ENCODE assay signal across 9 mouse cellular contexts in genomic region chr9:75312008-75312407, GRCm38 (mm10). TPM values are rescaled to one million over a fixed set of nuclear protein-coding genes. Genes with fewer than 3 reads are reported as not detected.
DNase-seq lines count a peak whose midpoint lies in the region; ATAC-seq and TF ChIP-seq lines count a peak whose summit lies in the region.
"Had no signal": no experiment of that assay in that cellular context is flagged by ENCODE, and none has a peak within 500 bp of the region (broad histone marks: within the 10 kb centered on the region; RNA-seq: fewer than 3 reads in every experiment).

No protein-coding gene starts in this region.

- H3K4me3 ChIP-seq in midbrain, embryonic 10.5 days: no peak overlapping the region
- no peak overlapping the region for H3K4me3 ChIP-seq in midbrain, embryonic 13.5 days (replicated peaks)
- no peak overlapping the region for H3K4me3 ChIP-seq in bone marrow macrophage, adult 2 months (ENCODE audit: insufficient read depth, low read length)
- H3K4me3 ChIP-seq in forebrain, postnatal 0 days (ENCODE audit: low read depth, low read length): no peak overlapping the region
- H3K4me3 ChIP-seq in lung, adult 2 months (replicated peaks; ENCODE audit: extremely low read depth, low read depth, low read length): no peak overlapping the region
- H3K4me3 ChIP-seq: heart, embryonic 15.5 days had no signal

- H3K4me1 ChIP-seq in midbrain, embryonic 10.5 days: peaks cover 27% of the 10 kb centered on the region
- H3K4me1 ChIP-seq in midbrain, embryonic 13.5 days (replicated peaks): peaks cover 24% of the 10 kb centered on the region
- peaks cover 8% of the 10 kb centered on the region; the same call in 1 of the 2 replicates for H3K4me1 ChIP-seq in bone marrow macrophage, adult 2 months (ENCODE audit: control insufficient read depth, insufficient read depth, low read length)
- H3K4me1 ChIP-seq in forebrain, postnatal 0 days (ENCODE audit: insufficient read depth): peaks cover 12% of the 10 kb centered on the region
- H3K4me1 ChIP-seq in lung, adult 2 months (ENCODE audit: control insufficient read depth, insufficient read depth, low read length): no peaks in the 10 kb centered on the region

- H3K9ac ChIP-seq in midbrain, embryonic 13.5 days (replicated peaks): no peak overlapping the region
- no peak overlapping the region for H3K9ac ChIP-seq in forebrain, postnatal 0 days
- H3K9ac ChIP-seq: heart, embryonic 15.5 days had no signal

- peak; percentile 78 for DNase-seq in midbrain, embryonic 10.5 days (ENCODE audit: low spot score)
- DNase-seq in forebrain, postnatal 0 days: peak; percentile 90
- peak; percentile 74 for DNase-seq in kidney, postnatal 14 days
- peak; percentile 79 for DNase-seq in lung, adult 2 months
- peak; percentile 87 for DNase-seq in right cerebral cortex, postnatal 14 days
- peak; percentile 77 for DNase-seq in urinary bladder, postnatal 25 days (ENCODE audit: low spot score)

- H3K27ac ChIP-seq in midbrain, embryonic 10.5 days (replicated peaks): no peak overlapping the region
- no peak overlapping the region for H3K27ac ChIP-seq in midbrain, embryonic 13.5 days
- H3K27ac ChIP-seq in bone marrow macrophage, adult 2 months (ENCODE audit: insufficient read depth, low read depth, low read length): no peak overlapping the region
- no peak overlapping the region for H3K27ac ChIP-seq in forebrain, postnatal 0 days (ENCODE audit: low read depth, low read length)
- H3K27ac ChIP-seq: heart, embryonic 15.5 days had no signal

- H3K4me2 ChIP-seq in midbrain, embryonic 13.5 days (replicated peaks): no peak overlapping the region
- no peak overlapping the region for H3K4me2 ChIP-seq in forebrain, postnatal 0 days (ENCODE audit: low read depth)
- H3K4me2 ChIP-seq: heart, embryonic 15.5 days had no signal

- no peak for TF ChIP-seq POLR2A in bone marrow macrophage, adult 2 months (IDR thresholded peaks at IDR 0.05; ENCODE audit: borderline replicate concordance, low read depth, low read length)
- no peak for TF ChIP-seq POLR2A in lung, adult 2 months (IDR thresholded peaks at IDR 0.05; ENCODE audit: borderline replicate concordance, extremely low read depth, low read depth, low read length)

- ATAC-seq in midbrain, embryonic 13.5 days: no peak
- ATAC-seq in forebrain, postnatal 0 days: 0 out of 2 replicates have a peak, but pooled peaks have one; percentile 23

- no peaks in the 10 kb centered on the region for H3K27me3 ChIP-seq in midbrain, embryonic 10.5 days (ENCODE audit: low read depth, poor library complexity, severe bottlenecking)
- no peaks in the 10 kb centered on the region for H3K27me3 ChIP-seq in midbrain, embryonic 13.5 days
- no peaks in the 10 kb centered on the region for H3K27me3 ChIP-seq in forebrain, postnatal 0 days (ENCODE audit: insufficient read depth, low read length)
- H3K27me3 ChIP-seq: heart, embryonic 15.5 days had no signal

- TF ChIP-seq CTCF in bone marrow macrophage, adult 2 months (IDR thresholded peaks at IDR 0.05; ENCODE audit: low read depth, low read length): peak; percentile 79
- peak; percentile 89 for TF ChIP-seq CTCF in forebrain, postnatal 0 days (IDR thresholded peaks at IDR 0.05; ENCODE audit: low read depth)
- peak; percentile 88 for TF ChIP-seq CTCF in lung, adult 2 months (IDR thresholded peaks at IDR 0.05; ENCODE audit: insufficient read depth, low read length)

- no peaks in the 10 kb centered on the region for H3K36me3 ChIP-seq in midbrain, embryonic 10.5 days
- H3K36me3 ChIP-seq in midbrain, embryonic 13.5 days: no peaks in the 10 kb centered on the region
- H3K36me3 ChIP-seq in forebrain, postnatal 0 days (ENCODE audit: insufficient read depth): no peaks in the 10 kb centered on the region
- H3K36me3 ChIP-seq: heart, embryonic 15.5 days had no signal

- no peaks in the 10 kb centered on the region for H3K9me3 ChIP-seq in midbrain, embryonic 10.5 days (replicated peaks)
- H3K9me3 ChIP-seq in midbrain, embryonic 13.5 days: no peaks in the 10 kb centered on the region
- no peaks in the 10 kb centered on the region for H3K9me3 ChIP-seq in forebrain, postnatal 0 days (ENCODE audit: low read length)
- H3K9me3 ChIP-seq: heart, embryonic 15.5 days had no signal

- WGBS in midbrain, embryonic 10.5 days: 9% methylated on average over 4 of the region's 4 CpGs
- 19% methylated on average over 4 of the region's 4 CpGs for whole genome bisulfite sequencing in midbrain, embryonic 13.5 days
- WGBS in forebrain, postnatal 0 days: 18% methylated on average over 4 of the region's 4 CpGs
- WGBS in lung, adult 2 months: 16% methylated on average over 4 of the region's 4 CpGs

RNA-seq across cellular contexts. Expression of gene Gnb5, which starts 5.9 kb away (rescaled TPM):
- 29.3 and 30.9 TPM in 2 replicates for polyA plus RNA-seq in midbrain, embryonic 10.5 days (2016; fragmentation: Nextera tagmentation; extraction: Ambion mirVana)
- polyA plus RNA-seq in midbrain, embryonic 13.5 days (2015; fragmentation: Nextera tagmentation; extraction: Ambion mirVana): 46.4 and 50.2 TPM in 2 replicates
- polyA plus RNA-seq in bone marrow macrophage, adult 2 months (2012; ENCODE audit: insufficient read depth, insufficient read length, missing spikeins): 6.7 and 7.0 TPM in 2 replicates
- 73.2 TPM in 2 replicates for total RNA-seq in forebrain, postnatal 0 days (2014; rRNA removed)
- 80.0 and 91.4 TPM in 2 replicates for polyA plus RNA-seq in forebrain, postnatal 0 days (2015; fragmentation: Nextera tagmentation; extraction: Ambion mirVana)
- polyA plus RNA-seq in lung, adult 2 months (2012; rRNA removed): 12.4 and 15.4 TPM in 2 replicates

RNA-seq across cellular contexts. Expression of gene Bcl2l10, which starts 35.5 kb away (rescaled TPM):
- not detected in 2 replicates for polyA plus RNA-seq in midbrain, embryonic 10.5 days (2016; fragmentation: Nextera tagmentation; extraction: Ambion mirVana)
- not detected in 2 replicates for polyA plus RNA-seq in midbrain, embryonic 13.5 days (2015; fragmentation: Nextera tagmentation; extraction: Ambion mirVana)
- polyA plus RNA-seq in bone marrow macrophage, adult 2 months (2012; ENCODE audit: insufficient read depth, insufficient read length, missing spikeins): not detected in 2 replicates
- total RNA-seq in forebrain, postnatal 0 days (2014; rRNA removed): not detected in 2 replicates
- polyA plus RNA-seq in forebrain, postnatal 0 days (2015; fragmentation: Nextera tagmentation; extraction: Ambion mirVana): not detected in 2 replicates
- 0.09 TPM in 1 of 2 replicates, not detected in the other for polyA plus RNA-seq in lung, adult 2 months (2012; rRNA removed)
- polyA plus RNA-seq: heart, embryonic 15.5 days had no signal
